Mouse (Mus musculus) forebrain, embryonic 13.5 days (tissue): ENCODE data around the gene Commd1. TPM values are rescaled to one million over a fixed set of nuclear protein-coding genes. Genes with fewer than 3 reads are reported as not detected.

Source experiments
- ATAC-seq: fragments of 200-750 bp; cut with Nextera tagmentation; 2 replicates; pipeline ENCODE4 v1.8.0; 2017
- H3K27ac ChIP-seq: fragments of 300-500 bp; sonication (generic); 2 replicates; pipeline ENCODE4 v1.5.1; 2015; ENCODE audit warnings: inconsistent platforms, mild to moderate bottlenecking, moderate library complexity
- H3K27me3 ChIP-seq: fragments of 300-500 bp; sonication (generic); 2 replicates; pipeline ENCODE4 v1.6.1; 2015; ENCODE audit warnings: mild to moderate bottlenecking, inconsistent platforms
- H3K36me3 ChIP-seq: fragments of 300-500 bp; sonication (generic); 2 replicates; pipeline ENCODE4 v1.6.1; 2015; ENCODE audit warnings: mild to moderate bottlenecking, inconsistent platforms; ENCODE audit not compliant: poor library complexity, severe bottlenecking
- H3K4me1 ChIP-seq: fragments of 300-500 bp; sonication (generic); 2 replicates; pipeline ENCODE4 v1.6.1; 2015; ENCODE audit warnings: inconsistent platforms
- H3K4me2 ChIP-seq: fragments of 300-500 bp; sonication (generic); 2 replicates; pipeline ENCODE4 v1.6.1; 2015; ENCODE audit warnings: inconsistent platforms, mild to moderate bottlenecking, moderate library complexity
- H3K4me3 ChIP-seq: fragments of 300-500 bp; sonication (generic); 2 replicates; pipeline ENCODE4 v1.5.1; 2015; ENCODE audit warnings: mild to moderate bottlenecking, inconsistent platforms
- H3K9ac ChIP-seq: fragments of 300-500 bp; sonication (generic); 2 replicates; pipeline ENCODE4 v1.6.1; 2015; ENCODE audit warnings: mild to moderate bottlenecking, inconsistent platforms
- H3K9me3 ChIP-seq: fragments of 300-500 bp; sonication (generic); replicated peaks from 2 replicates; pipeline ENCODE4 v1.6.1; 2016; ENCODE audit warnings: inconsistent platforms
- WGBS: fragments of 180-500 bp; shearing (Covaris S2); methylation state at CpG from one replicate; pipeline ENCODE4 v1.1.7; 2015; 5-methylcytosine and 5-hydroxymethylcytosine counted together
- polyA plus RNA-seq: library from polyadenylated mRNA; unstranded; fragments of >200 nt; fragmentation: Nextera tagmentation; extraction: Ambion mirVana; gene quantifications from 2 replicates; pipeline ENCODE4 v1.2.1, GENCODE M21; 2015

Gene Commd1
- polyA plus RNA-seq, result 303 and 328 TPM in 2 replicates

- 3% methylated on average over 41 of the region's 42 CpGs for WGBS
- no peaks in the 10 kb centered on the region for H3K27me3 ChIP-seq
- peak within 1 kb of the TSS; percentile 61 for H3K4me3 ChIP-seq
- peak within 1 kb of the TSS; percentile 95 for H3K27ac ChIP-seq
- peaks cover 28% of the 10 kb centered on the region for H3K4me1 ChIP-seq
- H3K9ac ChIP-seq, result peak within 1 kb of the TSS; percentile 78
- H3K4me2 ChIP-seq, result peak within 1 kb of the TSS; percentile 84
- H3K36me3 ChIP-seq, result peaks cover 16% of the 10 kb centered on the region
- H3K9me3 ChIP-seq, result no peaks in the 10 kb centered on the region
- ATAC-seq, result peak; percentile 95
Observed at GRCm38 (mm10) chr11:22981984-22982757, at the start of gene Commd1, which contains the start of gene Gm28048. Commd1 (minus strand) TSS chr11:22982382. Gm28048 (minus strand) TSS chr11:22982090.

DNA sequence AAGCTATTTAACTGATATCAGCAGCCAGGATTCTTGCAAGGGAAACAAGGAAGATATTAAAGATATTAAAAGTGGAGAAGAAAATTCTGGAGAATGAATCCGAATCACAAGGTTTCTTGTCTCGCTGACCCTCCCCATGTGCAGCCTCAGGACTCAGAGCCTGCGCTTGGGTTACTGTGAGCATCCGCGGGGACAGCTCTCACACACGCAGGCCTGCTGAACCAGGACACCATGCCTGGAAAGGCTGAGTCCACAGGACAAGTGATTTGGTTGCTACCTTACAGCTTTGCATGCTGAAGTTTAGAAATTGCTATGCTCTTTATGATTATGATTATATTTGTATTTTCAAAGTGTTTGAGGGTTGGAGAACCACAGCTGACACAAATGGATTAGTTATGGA, 47.2 kb upstream of the Commd1 start:
- H3K27ac ChIP-seq, result no peak overlapping the region
- no peaks in the 10 kb centered on the region for H3K9me3 ChIP-seq
- H3K36me3 ChIP-seq, result no peaks in the 10 kb centered on the region
- no peak overlapping the region for H3K4me3 ChIP-seq
- H3K4me1 ChIP-seq, result no peaks in the 10 kb centered on the region
- WGBS, result 79% methylated on average over 6 of the region's 6 CpGs
- no peak overlapping the region for H3K4me2 ChIP-seq
- ATAC-seq, result no peak
- no peak overlapping the region for H3K9ac ChIP-seq
- H3K27me3 ChIP-seq, result no peaks in the 10 kb centered on the region

DNA sequence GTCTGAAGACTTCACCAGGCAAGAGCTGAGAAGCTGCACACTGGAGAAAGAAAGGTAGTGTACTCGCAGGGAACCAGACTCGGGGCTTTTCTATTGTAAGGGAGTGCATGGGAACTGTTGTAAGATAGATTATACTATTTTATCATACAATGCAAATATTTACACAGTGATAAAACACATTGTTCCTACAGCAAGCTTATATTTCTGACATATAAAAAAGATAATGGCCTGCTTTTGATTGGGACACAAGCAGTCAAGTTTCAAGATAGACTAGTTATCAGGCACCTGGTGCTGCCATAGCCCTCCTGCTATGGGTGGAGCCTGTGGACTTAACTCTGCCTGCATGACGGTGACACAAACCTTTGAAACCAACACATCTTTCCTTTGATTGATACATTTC, 46.8 kb upstream of the Commd1 start:
- no peak for ATAC-seq
- Histone ChIP-seq H3K9me3 (no peaks in the 10 kb centered on the region), H3K9ac (no peak overlapping the region), H3K27ac (no peak overlapping the region), H3K4me3 (no peak overlapping the region), H3K27me3 (no peaks in the 10 kb centered on the region), H3K36me3 (no peaks in the 10 kb centered on the region), H3K4me2 (no peak overlapping the region), H3K4me1 (no peaks in the 10 kb centered on the region)
- WGBS, result 70% methylated on average over 3 of the region's 3 CpGs

DNA sequence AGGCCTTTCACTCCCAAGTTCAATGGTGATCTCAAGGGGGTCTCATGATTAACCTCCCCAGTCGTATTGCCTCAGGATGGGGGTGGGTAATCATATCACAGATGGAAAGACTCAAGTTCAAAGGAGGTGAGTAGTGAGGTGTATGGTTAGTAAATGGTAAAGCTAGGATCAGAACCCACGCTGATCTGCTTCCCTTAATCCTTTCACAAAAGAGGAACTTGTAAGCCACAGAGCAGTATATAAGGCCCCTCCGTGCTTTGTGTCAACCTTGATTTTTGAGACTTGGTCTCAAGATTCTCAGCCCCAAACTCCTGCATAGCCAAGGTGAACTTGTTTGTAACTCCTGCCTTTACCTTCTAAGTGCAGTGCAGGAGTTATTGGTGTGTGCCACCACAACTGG, 42.0 kb upstream of the Commd1 start:
- ATAC-seq, result no peak
- no peak overlapping the region for H3K9ac ChIP-seq
- whole genome bisulfite sequencing, result 53% methylated on average over 3 of the region's 3 CpGs

DNA sequence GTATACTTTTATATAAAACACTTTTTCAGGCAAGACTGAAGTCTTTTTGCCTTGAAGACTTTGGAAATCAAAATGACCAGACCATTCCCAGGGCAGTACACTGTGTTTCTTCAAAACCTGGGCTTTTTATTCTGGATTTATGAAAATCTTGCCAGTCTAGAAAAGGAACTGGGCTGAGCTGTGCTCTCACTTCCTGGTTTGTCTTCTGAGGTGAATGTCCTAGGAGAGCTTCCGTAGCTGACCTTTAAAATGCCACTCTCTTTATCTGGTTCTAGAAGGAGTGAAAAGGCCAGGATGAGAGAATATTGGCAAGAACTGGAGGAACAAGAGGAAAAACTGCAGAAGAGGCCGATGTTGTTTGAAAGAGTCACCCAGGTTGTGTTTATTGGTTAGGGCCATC, 41.0 kb upstream of the Commd1 start:
- H3K9me3 ChIP-seq, result no peaks in the 10 kb centered on the region
- H3K4me1 ChIP-seq, result no peaks in the 10 kb centered on the region
- no peaks in the 10 kb centered on the region for H3K36me3 ChIP-seq
- no peak for ATAC-seq
- H3K9ac ChIP-seq, result no peak overlapping the region
- H3K27me3 ChIP-seq, result no peaks in the 10 kb centered on the region
- WGBS, result 95% methylated on average over 2 of the region's 2 CpGs
- H3K27ac ChIP-seq, result no peak overlapping the region
- no peak overlapping the region for H3K4me2 ChIP-seq
- H3K4me3 ChIP-seq, result no peak overlapping the region

More for the DNA sequence above, 42.0 kb upstream of the Commd1 start:
- H3K4me3 ChIP-seq, result no peak overlapping the region
- H3K27ac ChIP-seq, result no peak overlapping the region
- no peaks in the 10 kb centered on the region for H3K27me3 ChIP-seq
- H3K9me3 ChIP-seq, result no peaks in the 10 kb centered on the region
- H3K4me2 ChIP-seq, result no peak overlapping the region
- H3K4me1 ChIP-seq, result no peaks in the 10 kb centered on the region
- no peaks in the 10 kb centered on the region for H3K36me3 ChIP-seq

GRCm38 (mm10) chr11:23020841-23021240, 38.7 kb upstream of the Commd1 start:
- H3K27me3 ChIP-seq, result no peaks in the 10 kb centered on the region
- no peak overlapping the region for H3K4me3 ChIP-seq
- 95% methylated on average over 14 of the region's 14 CpGs for WGBS
- no peaks in the 10 kb centered on the region for H3K36me3 ChIP-seq
- ATAC-seq, result no peak
- no peak overlapping the region for H3K9ac ChIP-seq
- no peaks in the 10 kb centered on the region for H3K4me1 ChIP-seq
- no peaks in the 10 kb centered on the region for H3K9me3 ChIP-seq
- H3K27ac ChIP-seq, result no peak overlapping the region
- H3K4me2 ChIP-seq, result no peak overlapping the region

GRCm38 (mm10) chr11:23020116-23020770, 38.1 kb upstream of the Commd1 start:
- Histone ChIP-seq H3K4me1 (no peaks in the 10 kb centered on the region), H3K36me3 (no peaks in the 10 kb centered on the region), H3K27me3 (no peaks in the 10 kb centered on the region), H3K27ac (no peak overlapping the region), H3K4me3 (no peak overlapping the region), H3K4me2 (no peak overlapping the region), H3K9me3 (no peaks in the 10 kb centered on the region), H3K9ac (no peak overlapping the region)
- WGBS, result 67% methylated on average over 24 of the region's 24 CpGs
- no peak for ATAC-seq

DNA sequence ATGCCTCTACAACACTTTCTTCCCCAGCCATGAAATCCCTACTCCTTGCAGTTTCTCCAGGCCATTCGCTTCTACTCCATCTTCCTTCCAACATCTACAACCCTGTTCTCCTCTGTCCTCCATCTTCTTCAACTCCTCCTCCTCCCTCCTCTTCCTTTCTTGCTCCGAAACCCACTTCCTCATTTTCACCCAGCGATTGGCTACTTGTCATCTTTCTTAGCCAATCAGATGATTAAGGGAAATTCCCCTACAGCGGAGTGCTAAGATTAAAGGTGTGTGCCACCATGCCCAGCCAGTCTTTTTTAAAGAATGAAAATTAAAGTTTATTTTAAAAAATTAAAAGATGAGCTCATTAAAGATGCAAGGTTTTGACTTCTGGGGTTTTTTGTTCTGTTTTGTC, 35.8 kb upstream of the Commd1 start:
- Histone ChIP-seq H3K27ac (no peak overlapping the region), H3K4me1 (no peaks in the 10 kb centered on the region), H3K4me2 (no peak overlapping the region), H3K9me3 (no peaks in the 10 kb centered on the region), H3K27me3 (no peaks in the 10 kb centered on the region), H3K9ac (no peak overlapping the region), H3K4me3 (no peak overlapping the region), H3K36me3 (no peaks in the 10 kb centered on the region)
- ATAC-seq, result no peak
- 90% methylated on average over 4 of the region's 4 CpGs for WGBS

- ATAC-seq, result no peak
- WGBS, result 74% methylated on average over 6 of the region's 6 CpGs
- no peak overlapping the region for H3K4me3 ChIP-seq
Observed at GRCm38 (mm10) chr11:23014996-23015395, 32.8 kb upstream of the Commd1 start.

DNA sequence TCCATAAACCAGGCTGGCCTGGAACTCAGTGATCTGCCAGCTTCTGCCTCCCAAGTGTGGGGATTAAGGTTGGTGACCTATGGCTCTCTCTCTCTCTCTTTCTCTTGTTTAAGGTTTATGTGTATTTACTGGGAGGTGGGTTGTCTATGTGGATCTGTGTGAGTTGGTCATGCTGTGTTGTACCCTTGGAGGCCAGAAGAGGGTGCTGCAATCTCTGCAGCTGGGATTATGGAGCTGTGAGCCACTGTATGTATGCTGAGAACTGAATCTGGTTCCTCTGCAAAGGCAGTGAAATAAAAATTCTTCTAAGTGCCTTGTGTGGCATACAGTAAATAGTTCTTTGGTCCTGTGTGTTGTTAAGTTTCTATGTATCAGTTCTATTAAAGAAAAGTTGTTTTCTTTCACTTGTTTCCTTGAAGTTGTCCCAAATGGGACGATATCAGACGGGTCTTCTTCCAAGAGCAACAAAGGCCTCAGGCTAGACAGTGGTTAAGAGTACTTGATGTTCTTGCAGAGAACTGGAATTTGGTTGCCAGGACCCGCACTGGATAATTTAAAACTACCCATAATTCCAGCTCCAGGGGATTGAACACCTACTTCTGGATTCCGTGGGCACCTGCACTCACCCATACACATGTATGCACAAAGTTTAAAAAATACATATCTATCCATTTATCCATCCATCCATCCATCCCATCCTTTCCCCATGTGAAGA, 31.6 kb upstream of the Commd1 start:
- no peak for ATAC-seq
- Histone ChIP-seq H3K4me2 (no peak overlapping the region), H3K4me3 (no peak overlapping the region), H3K4me1 (no peaks in the 10 kb centered on the region), H3K27ac (no peak overlapping the region), H3K9me3 (no peaks in the 10 kb centered on the region), H3K36me3 (no peaks in the 10 kb centered on the region), H3K27me3 (no peaks in the 10 kb centered on the region), H3K9ac (no peak overlapping the region)
- WGBS, result 84% methylated on average over 4 of the region's 4 CpGs

More at GRCm38 (mm10) chr11:23014996-23015395, 32.8 kb upstream of the Commd1 start:
- no peaks in the 10 kb centered on the region for H3K36me3 ChIP-seq
- H3K4me2 ChIP-seq, result no peak overlapping the region
- H3K27me3 ChIP-seq, result no peaks in the 10 kb centered on the region
- H3K9me3 ChIP-seq, result no peaks in the 10 kb centered on the region
- no peak overlapping the region for H3K27ac ChIP-seq
- H3K4me1 ChIP-seq, result no peaks in the 10 kb centered on the region
- no peak overlapping the region for H3K9ac ChIP-seq

GRCm38 (mm10) chr11:23013096-23013495, 30.9 kb upstream of the Commd1 start:
- 82% methylated on average over 1 of the region's 1 CpGs for WGBS
- ATAC-seq, result no peak
- H3K4me1 ChIP-seq, result no peaks in the 10 kb centered on the region
- H3K9ac ChIP-seq, result no peak overlapping the region
- no peak overlapping the region for H3K27ac ChIP-seq
- no peaks in the 10 kb centered on the region for H3K27me3 ChIP-seq
- no peak overlapping the region for H3K4me2 ChIP-seq
- no peaks in the 10 kb centered on the region for H3K9me3 ChIP-seq
- H3K36me3 ChIP-seq, result no peaks in the 10 kb centered on the region
- H3K4me3 ChIP-seq, result no peak overlapping the region

- peak overlapping the region; percentile 57 for H3K4me3 ChIP-seq
- H3K9ac ChIP-seq, result peak overlapping the region; percentile 75
- WGBS, result 48% methylated on average over 4 of the region's 4 CpGs
- no peaks in the 10 kb centered on the region for H3K9me3 ChIP-seq
- H3K36me3 ChIP-seq, result peaks cover 15% of the 10 kb centered on the region
- 0 out of 2 replicates have a peak, but pooled peaks cover 3% of the 10 kb centered on the region for H3K4me1 ChIP-seq
- no peak overlapping the region for H3K27ac ChIP-seq
- H3K27me3 ChIP-seq, result no peaks in the 10 kb centered on the region
- ATAC-seq, result no peak
- peak overlapping the region; percentile 72 for H3K4me2 ChIP-seq
Observed at GRCm38 (mm10) chr11:23008824-23009200, 26.6 kb upstream of the Commd1 start.
